Mouse (Mus musculus): ENCODE results near the gene Tgfbr3.

Gene Tgfbr3

GRCm38 (mm10) chr5:107147413-107147812 is 142.0 kb downstream of the Tgfbr3 start:
- no peak for DNase-seq (ENCODE audit: low spot score)

GRCm38 (mm10) chr5:107146111-107146616 is 143.3 kb downstream of the Tgfbr3 start:
- DNase-seq (ENCODE audit: low spot score) = no peak

- no peak for DNase-seq (ENCODE audit: low spot score)
These were observed 144.3 kb downstream of the Tgfbr3 start for GRCm38 (mm10) chr5:107145125-107145524.

- DNase-seq (ENCODE audit: low spot score) = no peak
These were observed 145.1 kb downstream of the Tgfbr3 start for GRCm38 (mm10) chr5:107144263-107144843.

GRCm38 (mm10) chr5:107143406-107143805 is 146.0 kb downstream of the Tgfbr3 start:
- no peak for DNase-seq (ENCODE audit: low spot score)

- no peak for DNase-seq (ENCODE audit: low spot score)
These were observed 146.6 kb downstream of the Tgfbr3 start for GRCm38 (mm10) chr5:107142791-107143190.

- DNase-seq (ENCODE audit: low spot score) = no peak
These were observed 148.1 kb downstream of the Tgfbr3 start for GRCm38 (mm10) chr5:107141375-107141774.

- DNase-seq (ENCODE audit: low spot score) = no peak
These were observed 149.4 kb downstream of the Tgfbr3 start for GRCm38 (mm10) chr5:107139800-107140651.

- DNase-seq (ENCODE audit: low spot score) = no peak
These were observed 156.1 kb downstream of the Tgfbr3 start for GRCm38 (mm10) chr5:107133336-107133735.

GRCm38 (mm10) chr5:107132231-107132630 is 157.2 kb downstream of the Tgfbr3 start:
- DNase-seq (ENCODE audit: low spot score) = no peak

- no peak for DNase-seq (ENCODE audit: low spot score)
These were observed 160.1 kb downstream of the Tgfbr3 start for GRCm38 (mm10) chr5:107129304-107129703.

- DNase-seq (ENCODE audit: low spot score) = no peak
These were observed 162.9 kb downstream of the Tgfbr3 start for GRCm38 (mm10) chr5:107126561-107126960.

- no peak for DNase-seq (ENCODE audit: low spot score)
These were observed 164.3 kb downstream of the Tgfbr3 start for GRCm38 (mm10) chr5:107125131-107125530.

- DNase-seq (ENCODE audit: low spot score) = no peak
These were observed 164.9 kb downstream of the Tgfbr3 start for GRCm38 (mm10) chr5:107124531-107124930.

- DNase-seq (ENCODE audit: low spot score) = no peak
These were observed 166.8 kb downstream of the Tgfbr3 start for GRCm38 (mm10) chr5:107122622-107123021.

- no peak for DNase-seq (ENCODE audit: low spot score)
These were observed 168.3 kb downstream of the Tgfbr3 start for GRCm38 (mm10) chr5:107121086-107121485.

GRCm38 (mm10) chr5:107120624-107121023 is 168.8 kb downstream of the Tgfbr3 start:
- DNase-seq (ENCODE audit: low spot score) = no peak

- DNase-seq (ENCODE audit: low spot score) = no peak
These were observed 169.5 kb downstream of the Tgfbr3 start for GRCm38 (mm10) chr5:107119896-107120295.

- DNase-seq (ENCODE audit: low spot score) = no peak
These were observed 172.6 kb downstream of the Tgfbr3 start for GRCm38 (mm10) chr5:107116821-107117220.

GRCm38 (mm10) chr5:107112656-107113275 is 176.7 kb downstream of the Tgfbr3 start:
- no peak for DNase-seq (ENCODE audit: low spot score)

GRCm38 (mm10) chr5:107111802-107112201 is 177.6 kb downstream of the Tgfbr3 start:
- DNase-seq (ENCODE audit: low spot score) = no peak

GRCm38 (mm10) chr5:107110880-107111520 is 178.4 kb downstream of the Tgfbr3 start:
- no peak for DNase-seq (ENCODE audit: low spot score)
